Mouse (Mus musculus): Measurements from ENCODE around the gene Fgfr2.

DNA sequence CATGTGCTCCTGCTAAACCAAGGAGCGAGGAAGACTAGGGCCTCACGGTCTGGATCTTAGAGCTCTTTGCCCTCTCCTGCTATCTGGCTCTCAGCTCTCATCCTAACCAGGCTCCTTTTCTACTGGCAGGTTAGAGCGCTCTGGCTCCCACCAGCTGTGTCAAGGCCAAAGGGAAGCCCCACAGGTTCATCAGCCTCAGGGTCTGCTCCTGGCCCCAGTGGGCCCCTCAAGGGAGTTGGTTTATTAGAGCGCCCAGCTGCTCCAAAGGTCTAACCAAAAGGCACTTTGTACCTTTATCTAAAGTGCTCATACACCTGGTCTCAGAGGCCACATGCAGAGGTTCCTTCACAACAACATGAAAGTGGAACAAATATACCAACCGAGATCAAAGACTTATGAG, 366.8 kb downstream of the Fgfr2 start:
- TF ChIP-seq ZNF384 (IDR thresholded peaks at IDR 0.05; ENCODE audit: low read depth, low read length) (no peak), HCFC1 (IDR thresholded peaks at IDR 0.05; ENCODE audit: borderline replicate concordance, insufficient read depth, low read length) (no peak), MAFK (IDR thresholded peaks at IDR 0.05; ENCODE audit: insufficient read depth, low read depth, low read length) (no peak), CHD2 (IDR thresholded peaks at IDR 0.05; ENCODE audit: low read depth, low read length) (no peak), ZC3H11A (IDR thresholded peaks at IDR 0.05; ENCODE audit: borderline replicate concordance, low read depth, low read length) (no peak)
